Mouse (Mus musculus) E14TG2a.4 (cell line): Measurements from ENCODE around the gene Fbln7.

ENCODE experiments used
- CTCF ChIP-seq: conservative IDR thresholded peaks from 2 replicates; pipeline ENCODE4 v1.5.1; 2014; ENCODE audit warnings: low read length
- POU5F1 ChIP-seq: IDR thresholded peaks from 2 replicates; pipeline ENCODE4 v1.6.1; 2014; ENCODE audit warnings: low read length, borderline replicate concordance

DNA sequence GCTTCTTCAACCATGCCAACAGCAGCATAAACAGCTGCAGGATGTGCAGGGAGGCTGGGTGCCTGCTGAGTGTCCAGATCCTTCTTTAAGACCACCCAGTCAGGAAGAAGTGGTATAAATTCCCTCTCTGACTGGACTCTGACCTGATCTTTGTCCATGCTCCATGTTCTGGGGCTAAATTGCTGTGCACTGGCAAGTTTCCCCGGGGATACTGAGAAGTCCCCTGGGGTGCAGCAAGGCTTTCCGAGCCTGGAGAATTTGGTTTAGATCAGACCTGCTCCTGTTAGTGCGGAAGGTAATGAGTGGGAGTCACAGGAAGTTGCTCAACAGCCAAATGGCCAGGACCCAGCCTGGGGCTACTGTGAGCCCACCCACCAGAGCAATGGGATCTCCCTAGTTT is 2.3 kb downstream of the Fbln7 start:
- TF ChIP-seq CTCF (no peak), POU5F1 (no peak)
